Mouse (Mus musculus) liver, embryonic 13.5 days (tissue): Measurements from ENCODE around the gene Zfp286. TPM values are rescaled to one million over a fixed set of nuclear protein-coding genes. Genes with fewer than 3 reads are reported as not detected.

Experiments used
- ATAC-seq: fragments of 200-750 bp; cut with Nextera tagmentation; 2 replicates; pipeline ENCODE4 v1.8.0; 2017; ENCODE audit warnings: low read depth, mild to moderate bottlenecking, moderate number of reproducible peaks, moderate library complexity
- DNase-seq: peaks from one replicate; pipeline ENCODE4 v3.0.0; 2022
- H3K27ac ChIP-seq: fragments of 300-500 bp; sonication (generic); 2 replicates; pipeline ENCODE4 v1.5.1; 2015; ENCODE audit warnings: moderate library complexity, mild to moderate bottlenecking, inconsistent platforms
- H3K27me3 ChIP-seq: fragments of 300-500 bp; sonication (generic); 2 replicates; pipeline ENCODE4 v1.6.1; 2015; ENCODE audit warnings: mild to moderate bottlenecking, inconsistent platforms
- H3K36me3 ChIP-seq: fragments of 300-500 bp; sonication (generic); 2 replicates; pipeline ENCODE4 v1.6.1; 2015; ENCODE audit warnings: mild to moderate bottlenecking, inconsistent platforms
- H3K4me1 ChIP-seq: fragments of 300-500 bp; sonication (generic); replicated peaks from 2 replicates; pipeline ENCODE4 v1.6.1; 2015; ENCODE audit warnings: inconsistent platforms
- H3K4me2 ChIP-seq: fragments of 300-500 bp; sonication (generic); 2 replicates; pipeline ENCODE4 v1.6.1; 2015; ENCODE audit warnings: inconsistent platforms, mild to moderate bottlenecking, moderate library complexity
- H3K4me3 ChIP-seq: fragments of 300-500 bp; sonication (generic); replicated peaks from 2 replicates; pipeline ENCODE4 v1.5.1; 2015; ENCODE audit warnings: mild to moderate bottlenecking, inconsistent platforms
- H3K9ac ChIP-seq: fragments of 300-500 bp; sonication (generic); 2 replicates; pipeline ENCODE4 v1.6.1; 2015; ENCODE audit warnings: mild to moderate bottlenecking, inconsistent platforms
- H3K9me3 ChIP-seq: fragments of 300-500 bp; sonication (generic); replicated peaks from 2 replicates; pipeline ENCODE4 v1.6.1; 2016; ENCODE audit warnings: inconsistent platforms
- WGBS: fragments of 180-500 bp; shearing (Covaris S2); methylation state at CpG from one replicate; pipeline ENCODE4 v1.1.7; 2015; ENCODE audit not compliant: insufficient replicate concordance; 5-methylcytosine and 5-hydroxymethylcytosine counted together
- polyA plus RNA-seq: library from polyadenylated mRNA; unstranded; fragments of >200 nt; fragmentation: Nextera tagmentation; extraction: Ambion mirVana; gene quantifications from 2 replicates; pipeline ENCODE4 v1.2.1, GENCODE M21; 2015

Zfp286 gene
- polyA plus RNA-seq, 1 experiment from 2014 or later: 1.8 TPM

DNA sequence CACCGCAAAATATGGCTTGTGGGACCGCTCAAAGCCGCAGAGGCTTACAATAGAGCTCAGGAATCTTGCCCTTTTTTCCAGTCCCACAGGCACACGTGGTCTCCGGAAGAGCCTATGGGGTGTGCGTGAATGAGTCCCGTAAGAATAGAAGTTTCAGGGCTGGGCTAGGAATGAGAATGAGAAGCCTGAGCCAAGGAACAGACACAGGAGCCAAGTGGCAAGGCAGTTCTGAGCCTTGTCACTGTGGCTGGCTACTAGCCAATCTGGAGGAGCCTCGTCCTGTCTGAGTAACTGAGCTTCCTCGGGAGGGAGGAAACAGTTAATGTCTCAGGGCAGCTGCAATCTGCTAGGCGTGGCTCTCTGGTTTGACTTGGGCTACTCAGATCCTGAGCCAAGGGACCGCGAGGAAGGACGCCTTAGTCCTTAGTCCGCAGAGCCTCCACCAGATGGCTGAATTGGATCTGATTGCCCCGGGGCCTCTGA, 30.8 kb upstream of the Zfp286 start, which contains the start of gene Trim16:
TSS of gene Trim16 (plus strand) at position 173 of the 483 bp plus-strand sequence.
- no peaks in the 10 kb centered on the region for H3K9me3 ChIP-seq
- H3K4me3 ChIP-seq: peak within 1 kb of the TSS; percentile 41
- DNase-seq (peak; percentile 13), ATAC-seq (0 out of 2 replicates have a peak, but pooled peaks have one; percentile 26)
- peaks cover 16% of the 10 kb centered on the region; the same call in 1 of the 2 replicates for H3K27me3 ChIP-seq
- 9% methylated on average over 15 of the region's 15 CpGs for WGBS
- H3K9ac ChIP-seq: peak within 1 kb of the TSS; percentile 47
- H3K27ac ChIP-seq: no peak within 1 kb of the TSS
- peaks cover 16% of the 10 kb centered on the region for H3K4me1 ChIP-seq
- no peaks in the 10 kb centered on the region for H3K36me3 ChIP-seq
- H3K4me2 ChIP-seq: peak within 1 kb of the TSS; percentile 54

DNA sequence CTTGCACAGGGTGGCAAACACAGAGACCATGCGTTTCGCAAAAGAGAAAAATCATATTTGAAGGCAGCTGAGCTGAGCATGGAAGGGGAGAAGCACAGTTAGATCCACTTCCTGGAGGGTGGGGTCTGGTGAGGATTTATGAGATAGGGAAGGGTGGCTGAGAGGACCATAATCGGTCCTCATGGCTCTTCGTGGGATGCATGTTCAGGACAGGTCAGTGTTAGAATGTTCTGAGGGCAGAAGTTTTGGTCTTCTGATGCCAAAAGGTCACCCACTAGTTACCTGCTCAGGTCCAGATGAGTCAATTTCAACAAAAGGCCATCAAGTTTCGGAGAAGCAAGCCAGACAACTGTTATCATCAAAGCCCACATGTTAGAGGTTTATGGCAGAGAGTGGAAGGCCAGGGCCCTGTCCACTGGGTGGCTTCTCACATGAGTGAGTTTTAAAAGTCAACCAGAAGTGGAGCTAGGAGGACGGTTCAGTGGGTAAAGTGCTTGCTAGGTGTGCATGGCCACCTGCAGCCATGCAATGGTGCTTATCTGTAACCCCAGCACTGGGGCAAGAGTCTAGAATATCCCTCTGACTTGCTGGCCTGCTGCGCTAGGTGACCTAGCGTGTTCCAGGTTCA, 29.9 kb upstream of the Zfp286 start:
- Histone ChIP-seq H3K9me3 (no peaks in the 10 kb centered on the region), H3K9ac (no peak overlapping the region), H3K4me3 (no peak overlapping the region), H3K27ac (no peak overlapping the region), H3K4me2 (no peak overlapping the region), H3K4me1 (peaks cover 19% of the 10 kb centered on the region), H3K27me3 (peaks cover 16% of the 10 kb centered on the region; the same call in 1 of the 2 replicates), H3K36me3 (no peaks in the 10 kb centered on the region)
- ATAC-seq (no peak), DNase-seq (no peak)
- 41% methylated on average over 8 of the region's 8 CpGs for WGBS

DNA sequence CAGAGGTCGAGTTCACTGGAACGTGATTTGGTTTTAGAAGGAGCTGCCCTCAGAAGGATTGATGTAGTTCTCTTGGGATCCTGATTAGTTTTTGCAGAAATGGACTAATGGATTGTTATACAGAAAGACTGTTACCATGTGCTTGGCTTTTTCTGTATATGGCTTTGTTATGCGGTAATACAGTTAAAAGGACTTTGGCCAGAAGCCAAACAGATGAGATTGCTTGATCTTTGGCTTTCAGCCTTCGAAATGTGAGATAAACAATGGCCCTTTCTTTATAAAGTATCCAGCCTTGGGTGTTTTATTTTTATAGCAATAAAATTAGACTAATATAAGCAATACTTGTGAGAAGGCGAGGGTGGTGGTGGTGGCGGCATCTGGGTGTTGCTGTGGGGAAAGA, 27.3 kb upstream of the Zfp286 start:
- Histone ChIP-seq H3K4me3 (no peak overlapping the region), H3K4me1 (peaks cover 19% of the 10 kb centered on the region), H3K27ac (no peak overlapping the region), H3K36me3 (no peaks in the 10 kb centered on the region), H3K9me3 (no peaks in the 10 kb centered on the region), H3K4me2 (no peak overlapping the region), H3K9ac (no peak overlapping the region), H3K27me3 (peaks cover 12% of the 10 kb centered on the region; the same call in 1 of the 2 replicates)
- DNase-seq: no peak
- ATAC-seq: no peak
- whole genome bisulfite sequencing: 64% methylated on average over 6 of the region's 6 CpGs

DNA sequence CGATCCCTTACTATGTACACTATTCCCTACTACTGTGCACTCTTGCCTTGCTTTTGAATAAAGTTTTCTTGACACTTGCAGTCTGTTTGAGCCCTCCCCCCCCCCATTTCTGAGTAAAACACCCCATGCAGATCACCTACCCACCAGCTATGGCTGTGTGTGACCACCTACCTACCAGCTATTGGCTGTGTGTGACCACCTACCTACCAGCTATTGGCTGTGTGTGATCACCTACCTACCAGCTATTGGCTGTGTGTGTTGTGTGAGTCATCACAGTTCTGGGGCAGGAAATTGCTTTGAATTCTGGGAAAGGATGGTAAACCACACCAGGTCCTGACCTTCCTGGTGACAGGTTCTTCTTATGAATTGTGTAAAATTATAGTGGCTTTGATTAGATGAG, 26.2 kb upstream of the Zfp286 start:
- DNase-seq (no peak), ATAC-seq (no peak)
- H3K9ac ChIP-seq: no peak overlapping the region
- H3K4me1 ChIP-seq: peaks cover 14% of the 10 kb centered on the region
- WGBS: 58% methylated on average over 1 of the region's 1 CpGs
- no peak overlapping the region for H3K27ac ChIP-seq
- H3K4me2 ChIP-seq: no peak overlapping the region
- no peaks in the 10 kb centered on the region for H3K9me3 ChIP-seq
- no peak overlapping the region for H3K4me3 ChIP-seq
- no peaks in the 10 kb centered on the region for H3K36me3 ChIP-seq
- peaks cover 4% of the 10 kb centered on the region; the same call in 1 of the 2 replicates for H3K27me3 ChIP-seq

DNA sequence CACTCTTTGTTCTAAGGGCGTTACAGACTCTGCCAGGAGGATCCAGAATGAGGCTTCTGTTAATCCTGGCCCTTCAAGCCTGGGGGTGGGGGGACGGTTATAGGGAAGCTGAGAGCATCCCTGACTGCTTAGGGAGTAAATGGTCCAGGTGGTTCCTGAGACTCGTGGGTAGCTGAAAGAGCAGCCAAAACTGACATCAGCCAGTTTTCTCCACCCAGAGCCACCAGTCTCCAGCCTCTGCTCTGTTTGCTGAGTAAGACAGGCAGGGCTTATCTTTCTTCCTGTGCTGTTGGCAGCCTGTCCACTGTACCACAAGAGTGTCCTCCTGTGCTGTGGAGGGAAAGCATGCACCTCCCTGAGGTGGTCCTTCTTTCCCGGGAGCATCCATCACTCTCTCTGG, 25.4 kb upstream of the Zfp286 start:
- Histone ChIP-seq H3K9ac (no peak overlapping the region), H3K27ac (no peak overlapping the region), H3K4me3 (no peak overlapping the region), H3K36me3 (no peaks in the 10 kb centered on the region), H3K4me1 (peaks cover 9% of the 10 kb centered on the region), H3K27me3 (0 out of 2 replicates have a peak, but pooled peaks cover 3% of the 10 kb centered on the region), H3K9me3 (no peaks in the 10 kb centered on the region), H3K4me2 (no peak overlapping the region)
- ATAC-seq (no peak), DNase-seq (no peak)
- 27% methylated on average over 4 of the region's 4 CpGs for WGBS

DNA sequence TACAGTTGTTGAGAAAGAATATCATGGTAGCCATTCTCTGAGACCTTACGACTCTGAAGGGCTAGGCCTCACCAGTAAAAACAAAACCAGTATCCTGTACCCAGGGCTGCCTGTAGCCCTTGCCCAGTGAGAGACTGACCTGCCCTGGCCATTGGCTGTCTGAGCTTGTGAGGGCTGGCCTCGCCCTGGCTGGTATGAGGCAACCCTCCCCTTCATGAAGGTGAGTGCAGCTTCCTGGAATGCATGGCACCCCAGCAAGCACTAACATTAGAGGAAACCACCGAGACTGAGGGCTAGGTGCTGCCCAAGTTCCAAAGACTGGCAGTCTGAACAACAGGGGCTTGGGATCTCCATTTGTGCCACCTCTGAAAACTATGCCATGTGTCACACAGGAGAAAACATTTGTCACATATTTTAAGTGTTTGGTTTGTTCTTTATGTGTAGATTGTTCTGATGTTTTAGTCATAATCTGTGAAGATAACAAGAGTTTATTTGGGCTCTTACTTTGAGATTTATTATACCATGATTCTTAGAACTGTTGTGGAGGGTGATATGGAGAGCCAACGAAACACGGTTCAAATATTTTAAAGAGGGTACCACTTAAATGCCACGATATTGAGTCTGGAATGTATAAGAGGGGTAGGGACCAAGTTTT, 24.8 kb upstream of the Zfp286 start:
- WGBS: 56% methylated on average over 6 of the region's 6 CpGs
- H3K4me1 ChIP-seq: peaks cover 3% of the 10 kb centered on the region
- H3K4me2 ChIP-seq: no peak overlapping the region
- H3K27me3 ChIP-seq: 0 out of 2 replicates have a peak, but pooled peaks cover 2% of the 10 kb centered on the region
- H3K27ac ChIP-seq: no peak overlapping the region
- H3K9ac ChIP-seq: no peak overlapping the region
- no peaks in the 10 kb centered on the region for H3K9me3 ChIP-seq
- H3K4me3 ChIP-seq: no peak overlapping the region
- H3K36me3 ChIP-seq: no peaks in the 10 kb centered on the region
- ATAC-seq (no peak), DNase-seq (no peak)

DNA sequence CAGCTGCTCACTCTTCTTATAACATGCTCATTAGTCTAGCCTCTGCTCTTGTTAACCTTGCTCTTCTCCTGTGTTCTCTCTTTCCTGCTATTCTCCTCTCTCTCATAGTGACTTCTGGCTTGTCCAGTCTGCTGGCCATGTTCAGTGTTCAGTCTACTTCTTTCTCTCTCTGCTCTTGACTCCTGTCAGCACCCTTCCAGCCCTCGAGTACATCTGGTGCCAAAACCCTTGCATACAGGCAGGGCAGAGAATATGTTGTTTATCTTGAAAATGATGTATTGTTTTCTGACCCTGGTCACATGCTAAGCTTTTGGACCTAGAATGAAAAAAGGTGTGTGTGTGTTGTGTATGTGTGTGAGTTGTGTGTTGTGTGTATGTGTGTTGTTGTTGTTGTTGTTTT, 24.2 kb upstream of the Zfp286 start:
- no peak overlapping the region for H3K27ac ChIP-seq
- no peak overlapping the region for H3K9ac ChIP-seq
- H3K27me3 ChIP-seq: no peaks in the 10 kb centered on the region
- DNase-seq (no peak), ATAC-seq (no peak)
- H3K4me2 ChIP-seq: no peak overlapping the region
- no peaks in the 10 kb centered on the region for H3K9me3 ChIP-seq
- H3K4me1 ChIP-seq: peaks cover 2% of the 10 kb centered on the region
- H3K36me3 ChIP-seq: no peaks in the 10 kb centered on the region
- H3K4me3 ChIP-seq: no peak overlapping the region
- 29% methylated on average over 1 of the region's 1 CpGs for WGBS

DNA sequence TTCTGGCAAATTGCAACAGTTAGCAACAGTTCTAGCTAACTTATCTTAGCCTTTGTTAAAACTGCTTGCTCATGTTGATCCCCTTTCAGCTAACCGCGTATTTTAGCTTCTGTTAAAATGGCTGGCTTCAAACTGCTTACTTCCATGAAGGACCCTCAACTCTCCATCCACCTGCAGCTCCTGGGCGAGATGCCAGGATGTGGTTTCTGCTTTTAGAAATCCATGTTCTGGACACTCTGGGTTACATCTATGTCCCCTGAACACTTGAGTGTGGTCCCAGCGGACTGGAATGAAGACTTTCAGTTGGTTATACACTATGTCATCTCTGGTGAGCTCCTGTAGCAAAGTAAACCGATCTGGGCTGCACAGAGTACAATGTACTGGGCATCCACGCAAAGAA, 23.0 kb upstream of the Zfp286 start:
- 63% methylated on average over 6 of the region's 6 CpGs for WGBS
- no peaks in the 10 kb centered on the region for H3K27me3 ChIP-seq
- H3K36me3 ChIP-seq: no peaks in the 10 kb centered on the region
- DNase-seq (no peak), ATAC-seq (no peak)
- peaks cover 2% of the 10 kb centered on the region for H3K4me1 ChIP-seq
- H3K9me3 ChIP-seq: no peaks in the 10 kb centered on the region
- H3K4me3 ChIP-seq: no peak overlapping the region
- H3K9ac ChIP-seq: no peak overlapping the region
- H3K4me2 ChIP-seq: no peak overlapping the region
- H3K27ac ChIP-seq: no peak overlapping the region

DNA sequence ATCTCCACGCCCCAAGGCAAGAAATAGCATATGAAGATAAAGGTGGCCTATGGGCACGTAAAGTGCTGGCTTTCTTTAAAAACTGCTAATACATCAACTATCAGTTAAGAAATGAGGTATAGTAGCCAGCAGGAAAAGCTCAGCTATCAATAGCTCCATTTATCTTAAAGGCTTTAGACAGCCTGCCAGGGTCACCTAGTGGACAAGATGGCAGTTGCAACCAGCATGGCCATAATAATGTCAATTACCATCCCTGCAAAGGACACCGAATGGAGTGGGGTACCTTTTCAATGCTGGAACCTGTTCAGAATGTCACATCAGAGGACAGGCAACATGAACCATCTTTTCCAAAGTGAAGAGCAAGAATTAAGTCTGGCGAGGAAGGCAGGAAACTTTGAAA, 19.9 kb upstream of the Zfp286 start:
- H3K36me3 ChIP-seq: no peaks in the 10 kb centered on the region
- H3K9me3 ChIP-seq: no peaks in the 10 kb centered on the region
- 46% methylated on average over 4 of the region's 4 CpGs for WGBS
- ATAC-seq (no peak), DNase-seq (no peak)
- H3K27me3 ChIP-seq: no peaks in the 10 kb centered on the region
- H3K4me1 ChIP-seq: no peaks in the 10 kb centered on the region; the same call in 1 of the 2 replicates
- no peak overlapping the region for H3K4me2 ChIP-seq
- H3K27ac ChIP-seq: no peak overlapping the region
- no peak overlapping the region for H3K4me3 ChIP-seq
- H3K9ac ChIP-seq: no peak overlapping the region

DNA sequence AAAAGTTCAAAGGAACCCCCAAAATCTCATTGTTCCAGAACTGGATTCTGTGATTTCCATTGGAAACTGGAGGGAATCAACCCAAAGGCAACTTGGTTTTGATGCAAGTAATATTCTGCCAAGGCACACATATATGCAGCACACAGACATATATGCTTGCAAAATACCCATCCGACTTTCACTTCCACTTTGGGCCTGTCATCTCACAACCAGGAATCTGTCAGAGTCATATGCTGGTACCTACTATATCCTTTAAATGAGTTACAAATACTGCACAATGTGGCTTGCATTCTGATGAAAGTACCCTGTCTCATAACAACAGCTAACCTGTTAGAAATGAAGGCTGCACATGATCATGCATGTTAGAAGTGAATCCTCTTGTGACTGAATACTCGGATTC, 18.7 kb upstream of the Zfp286 start:
- no peaks in the 10 kb centered on the region for H3K27me3 ChIP-seq
- H3K27ac ChIP-seq: no peak overlapping the region
- 53% methylated on average over 2 of the region's 2 CpGs for WGBS
- no peaks in the 10 kb centered on the region for H3K9me3 ChIP-seq
- no peak overlapping the region for H3K9ac ChIP-seq
- no peaks in the 10 kb centered on the region for H3K36me3 ChIP-seq
- no peak overlapping the region for H3K4me2 ChIP-seq
- H3K4me1 ChIP-seq: no peaks in the 10 kb centered on the region; the same call in 1 of the 2 replicates
- DNase-seq (no peak), ATAC-seq (no peak)
- H3K4me3 ChIP-seq: no peak overlapping the region

DNA sequence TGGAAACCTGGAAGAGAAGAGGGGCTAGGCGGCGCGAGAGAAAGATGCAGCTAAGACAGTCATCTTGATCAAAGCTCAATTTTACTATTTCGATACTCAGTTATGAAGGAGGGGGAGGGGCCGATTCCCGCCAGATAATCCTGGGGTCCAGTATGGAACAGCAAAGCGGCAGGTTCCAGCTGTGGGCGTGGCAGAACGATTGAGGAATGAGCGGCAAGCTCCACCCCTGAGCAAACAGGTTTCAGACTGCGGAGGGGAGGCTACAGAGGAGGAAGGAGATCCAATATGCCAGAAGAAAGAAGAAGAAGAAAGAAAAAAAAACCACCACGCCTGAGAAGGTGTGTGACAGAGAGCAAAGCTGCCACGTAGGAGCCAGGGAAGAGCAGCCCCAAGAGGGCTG, 14.9 kb upstream of the Zfp286 start:
- no peaks in the 10 kb centered on the region for H3K9me3 ChIP-seq
- no peak overlapping the region for H3K9ac ChIP-seq
- WGBS: 39% methylated on average over 13 of the region's 13 CpGs
- H3K4me3 ChIP-seq: no peak overlapping the region
- no peaks in the 10 kb centered on the region for H3K4me1 ChIP-seq
- DNase-seq: no peak
- no peaks in the 10 kb centered on the region for H3K27me3 ChIP-seq
- H3K4me2 ChIP-seq: no peak overlapping the region
- H3K36me3 ChIP-seq: no peaks in the 10 kb centered on the region
- no peak for ATAC-seq
- no peak overlapping the region for H3K27ac ChIP-seq

DNA sequence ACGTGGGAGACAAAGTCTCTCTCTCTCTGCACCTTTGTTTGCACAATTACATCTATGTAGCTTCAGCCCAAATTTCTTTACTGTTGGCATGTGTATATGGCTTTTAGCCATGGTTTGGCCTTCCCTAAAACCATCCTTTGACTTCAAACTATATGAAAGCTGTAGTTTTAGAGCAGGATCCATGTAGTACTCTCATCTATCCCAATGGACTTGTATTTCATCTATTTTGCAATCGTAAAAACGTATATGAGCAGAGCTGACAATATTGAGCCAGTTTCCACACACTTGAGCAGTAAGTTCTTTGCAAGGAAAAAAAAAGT, 315 bp upstream of the Zfp286 start:
- peak overlapping the region; percentile 59 for H3K4me3 ChIP-seq
- H3K9ac ChIP-seq: 0 out of 2 replicates have a peak overlapping the region, but pooled peaks have one; percentile 57
- H3K9me3 ChIP-seq: no peaks in the 10 kb centered on the region
- no peaks in the 10 kb centered on the region for H3K36me3 ChIP-seq
- 58% methylated on average over 3 of the region's 3 CpGs for WGBS
- H3K4me1 ChIP-seq: peaks cover 12% of the 10 kb centered on the region
- no peaks in the 10 kb centered on the region for H3K27me3 ChIP-seq
- ATAC-seq: no peak
- DNase-seq: no peak
- peak overlapping the region; percentile 69 for H3K4me2 ChIP-seq
- no peak overlapping the region for H3K27ac ChIP-seq
